In the genomic region with DNA sequence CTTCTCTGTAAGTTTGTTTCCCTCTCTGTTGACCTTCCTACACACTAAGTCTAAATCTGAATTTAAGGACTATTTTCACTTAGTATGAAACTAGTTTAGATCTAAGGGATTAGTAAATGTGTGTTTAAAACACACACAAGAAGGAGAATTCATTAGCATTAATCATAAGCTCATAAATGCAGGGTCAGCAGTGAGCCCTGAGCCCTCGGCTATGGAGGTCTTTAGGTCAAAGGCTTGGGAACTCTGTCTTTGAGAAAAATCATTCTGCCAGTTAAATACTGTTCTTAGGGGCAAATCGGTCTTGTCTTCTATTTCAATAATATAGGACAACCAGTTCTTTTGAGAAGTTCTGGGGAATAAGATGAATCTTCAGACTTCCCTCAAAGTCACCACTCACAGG, we compare ENCODE assay signal across 25 mouse cellular contexts. TPM values are rescaled to one million over a fixed set of nuclear protein-coding genes. Genes with fewer than 3 reads are reported as not detected.
DNase-seq lines count a peak whose midpoint lies in the region; ATAC-seq and TF ChIP-seq lines count a peak whose summit lies in the region.
"Had no signal": no experiment of that assay in that cellular context is flagged by ENCODE, and none has a peak within 500 bp of the region (broad histone marks: within the 10 kb centered on the region; RNA-seq: fewer than 3 reads in every experiment).

No protein-coding gene starts in this region.

- WGBS in kidney, embryonic 15.5 days: 46% methylated on average over 2 of the region's 2 CpGs
- WGBS in kidney, embryonic 16.5 days: 56% methylated on average over 2 of the region's 2 CpGs
- 34% methylated on average over 2 of the region's 2 CpGs for WGBS in kidney, embryonic 14.5 days
- 66% methylated on average over 2 of the region's 2 CpGs for WGBS in liver, adult 2 months
- WGBS in liver, embryonic 11.5 days: 72% methylated on average over 2 of the region's 2 CpGs

- no peak for TF ChIP-seq CTCF in liver, adult 2 months (IDR thresholded peaks at IDR 0.05; ENCODE audit: low read depth, low read length)

- H3K4me3 ChIP-seq in kidney, embryonic 15.5 days (replicated peaks): no peak overlapping the region
- no peak overlapping the region for H3K4me3 ChIP-seq in kidney, embryonic 16.5 days (ENCODE audit: low read length)
- no peak overlapping the region for H3K4me3 ChIP-seq in kidney, embryonic 14.5 days (ENCODE audit: low read length)
- H3K4me3 ChIP-seq in liver, adult 2 months (ENCODE audit: insufficient read depth, low read depth, low read length): no peak overlapping the region
- no peak overlapping the region for H3K4me3 ChIP-seq in liver, embryonic 11.5 days (ENCODE audit: low read depth, low read length)
- H3K4me3 ChIP-seq: embryonic facial prominence, embryonic 12.5 days; embryonic facial prominence, embryonic 15.5 days; gastrocnemius, adult 2 months; heart, embryonic 13.5 days had no signal

- 0 out of 2 replicates have a peak, but pooled peaks cover 13% of the 10 kb centered on the region for H3K4me1 ChIP-seq in kidney, embryonic 15.5 days
- H3K4me1 ChIP-seq in kidney, embryonic 16.5 days (ENCODE audit: insufficient read depth, low read length): peaks cover 10% of the 10 kb centered on the region; the same call in 1 of the 2 replicates
- no peaks in the 10 kb centered on the region for H3K4me1 ChIP-seq in kidney, embryonic 14.5 days (ENCODE audit: control insufficient read depth, insufficient read depth, low read length)
- H3K4me1 ChIP-seq in liver, adult 2 months (ENCODE audit: control insufficient read depth, insufficient read depth, low read length): peaks cover 9% of the 10 kb centered on the region; the same call in 1 of the 2 replicates
- H3K4me1 ChIP-seq in liver, embryonic 11.5 days (replicated peaks; ENCODE audit: control insufficient read depth, insufficient read depth, low read length): no peaks in the 10 kb centered on the region

- DNase-seq in kidney, adult 11 months: peak; percentile 60
- DNase-seq in liver, adult 2 months (ENCODE audit: extremely low read depth, low read depth, low spot score): no peak
- no peak for DNase-seq in liver, embryonic 11.5 days (ENCODE audit: low spot score)
- DNase-seq: adrenal gland, adult 2 months; adrenal gland, postnatal 14 days; cerebellum, adult 11 months; cerebellum, adult 2 months; cerebellum, adult 9-11 months; cerebellum, postnatal 25 days; forebrain, postnatal 0 days; gastrocnemius, adult 2 months; gastrocnemius, postnatal 14 days; heart, adult 18-20 months; heart, postnatal 14 days; heart, postnatal 4 days had no signal

- H3K4me2 ChIP-seq in kidney, embryonic 15.5 days: no peak overlapping the region
- H3K4me2 ChIP-seq in kidney, embryonic 16.5 days (replicated peaks; ENCODE audit: low read depth, low read length): no peak overlapping the region
- no peak overlapping the region for H3K4me2 ChIP-seq in kidney, embryonic 14.5 days (replicated peaks; ENCODE audit: low read depth, low read length)
- H3K4me2 ChIP-seq in liver, embryonic 11.5 days: no peak overlapping the region
- H3K4me2 ChIP-seq: embryonic facial prominence, embryonic 12.5 days; embryonic facial prominence, embryonic 15.5 days; heart, embryonic 13.5 days; hindbrain, embryonic 14.5 days had no signal

- no peak overlapping the region for H3K9ac ChIP-seq in kidney, embryonic 15.5 days
- no peak overlapping the region for H3K9ac ChIP-seq in kidney, embryonic 16.5 days (replicated peaks; ENCODE audit: low read length)
- no peak overlapping the region for H3K9ac ChIP-seq in kidney, embryonic 14.5 days (ENCODE audit: low read depth, low read length)
- H3K9ac ChIP-seq in liver, adult 2 months (ENCODE audit: low read depth, low read length): no peak overlapping the region
- H3K9ac ChIP-seq in liver, embryonic 11.5 days (ENCODE audit: low read depth, low read length): no peak overlapping the region
- H3K9ac ChIP-seq: embryonic facial prominence, embryonic 12.5 days; embryonic facial prominence, embryonic 15.5 days; forebrain, postnatal 0 days; heart, embryonic 13.5 days; hindbrain, embryonic 14.5 days had no signal

- H3K79me2 ChIP-seq in liver, adult 2 months (ENCODE audit: control insufficient read depth, insufficient read depth, low read length): no peaks in the 10 kb centered on the region; the same call in 1 of the 2 replicates

- H3K27me3 ChIP-seq in kidney, embryonic 15.5 days: peaks cover 11% of the 10 kb centered on the region
- peaks cover 10% of the 10 kb centered on the region; the same call in 1 of the 2 replicates for H3K27me3 ChIP-seq in kidney, embryonic 16.5 days (ENCODE audit: insufficient read depth, low read length)
- peaks cover 5% of the 10 kb centered on the region; the same call in 1 of the 2 replicates for H3K27me3 ChIP-seq in kidney, embryonic 14.5 days (ENCODE audit: control insufficient read depth, insufficient read depth, low read length)
- H3K27me3 ChIP-seq in liver, adult 2 months (ENCODE audit: control insufficient read depth, insufficient read depth, low read length): no peaks in the 10 kb centered on the region
- peaks cover 15% of the 10 kb centered on the region for H3K27me3 ChIP-seq in liver, embryonic 11.5 days (replicated peaks; ENCODE audit: control insufficient read depth, insufficient read depth, low read length)

- H3K9me3 ChIP-seq in kidney, embryonic 15.5 days (replicated peaks): no peaks in the 10 kb centered on the region
- no peaks in the 10 kb centered on the region for H3K9me3 ChIP-seq in kidney, embryonic 16.5 days (ENCODE audit: low read length)
- no peaks in the 10 kb centered on the region for H3K9me3 ChIP-seq in kidney, embryonic 14.5 days (ENCODE audit: control insufficient read depth, low read length)
- H3K9me3 ChIP-seq in liver, embryonic 11.5 days (ENCODE audit: control insufficient read depth, low read length): no peaks in the 10 kb centered on the region
- H3K9me3 ChIP-seq: embryonic facial prominence, embryonic 12.5 days; embryonic facial prominence, embryonic 15.5 days; heart, embryonic 13.5 days had no signal

- TF ChIP-seq POLR2A in liver, adult 2 months (IDR thresholded peaks at IDR 0.05; ENCODE audit: extremely low read depth, insufficient read depth, low read length): no peak

- ATAC-seq in kidney, embryonic 15.5 days (replicated peaks; ENCODE audit: low FRiP score): no peak
- no peak for ATAC-seq in kidney, embryonic 16.5 days (ENCODE audit: low FRiP score, low TSS enrichment)
- ATAC-seq in kidney, embryonic 14.5 days (ENCODE audit: low FRiP score, low TSS enrichment): no peak
- ATAC-seq in liver, embryonic 11.5 days (replicated peaks; ENCODE audit: low FRiP score): no peak
- ATAC-seq: CD4-positive, CD25-positive, alpha-beta regulatory T cell, adult 4 months; forebrain, embryonic 14.5 days; forebrain, postnatal 0 days had no signal

- H3K36me3 ChIP-seq in kidney, embryonic 15.5 days: no peaks in the 10 kb centered on the region
- no peaks in the 10 kb centered on the region for H3K36me3 ChIP-seq in kidney, embryonic 16.5 days (ENCODE audit: insufficient read depth, low read length)
- H3K36me3 ChIP-seq in kidney, embryonic 14.5 days (ENCODE audit: control insufficient read depth, insufficient read depth, low read length): no peaks in the 10 kb centered on the region
- H3K36me3 ChIP-seq in liver, adult 2 months (ENCODE audit: control insufficient read depth, insufficient read depth, low read length): no peaks in the 10 kb centered on the region
- no peaks in the 10 kb centered on the region for H3K36me3 ChIP-seq in liver, embryonic 11.5 days (ENCODE audit: control insufficient read depth, insufficient read depth, low read length)
- H3K36me3 ChIP-seq: embryonic facial prominence, embryonic 12.5 days; embryonic facial prominence, embryonic 15.5 days; heart, embryonic 13.5 days had no signal

- no peak overlapping the region for H3K27ac ChIP-seq in kidney, embryonic 15.5 days
- H3K27ac ChIP-seq in kidney, embryonic 16.5 days (ENCODE audit: low read length): 0 out of 2 replicates have a peak overlapping the region, but pooled peaks have one; percentile 20
- H3K27ac ChIP-seq in kidney, embryonic 14.5 days (ENCODE audit: low read depth, low read length): no peak overlapping the region
- H3K27ac ChIP-seq in liver, adult 2 months (replicated peaks; ENCODE audit: insufficient read depth, low read depth, low read length): peak overlapping the region; percentile 85
- H3K27ac ChIP-seq in liver, embryonic 11.5 days (ENCODE audit: low read depth, low read length): no peak overlapping the region
- H3K27ac ChIP-seq: embryonic facial prominence, embryonic 12.5 days; embryonic facial prominence, embryonic 15.5 days; gastrocnemius, adult 2 months; heart, embryonic 13.5 days; hindbrain, embryonic 14.5 days had no signal

RNA-seq across cellular contexts. Expression of a gene that starts 1.9 kb away (rescaled TPM):
- 10.6 and 13.4 TPM in 2 replicates for polyA plus RNA-seq in kidney, embryonic 15.5 days (2015; fragmentation: Nextera tagmentation; extraction: Ambion mirVana)
- polyA plus RNA-seq in kidney, embryonic 16.5 days (2015; fragmentation: Nextera tagmentation; extraction: Ambion mirVana): 17.9 and 19.1 TPM in 2 replicates
- 2.7 and 7.4 TPM in 2 replicates for polyA plus RNA-seq in kidney, embryonic 14.5 days (2014; fragmentation: Nextera tagmentation; extraction: Ambion mirVana)
- total RNA-seq in liver, adult 2 months (2014; rRNA removed): 65.6 and 85.9 TPM in 2 replicates
- 18.6 and 23.1 TPM in 2 replicates for polyA plus RNA-seq in liver, adult 2 months (2012; rRNA removed)
- 11.6 and 13.0 TPM in 2 replicates for polyA plus RNA-seq in liver, embryonic 11.5 days (2014; fragmentation: Nextera tagmentation; extraction: Ambion mirVana)
- total RNA-seq: MEL had no signal
- polyA plus RNA-seq: CD4-positive, CD25-positive, alpha-beta regulatory T cell, adult 4 months had no signal

Comparison
In these comparisons a context has a peak if more than half of its experiments do, and no peak if none do; other contexts are left out.
1. H3K27ac ChIP-seq: peak in kidney, embryonic 16.5 days (single experiment) and liver, adult 2 months (single experiment); none in kidney, embryonic 15.5 days (single experiment), kidney, embryonic 14.5 days (single experiment) and liver, embryonic 11.5 days (single experiment).